Mouse (Mus musculus): ENCODE data around the gene Ctsl. TPM values are rescaled to one million over a fixed set of nuclear protein-coding genes. Genes with fewer than 3 reads are reported as not detected.

Gene Ctsl
- polyA plus RNA-seq, 1 experiment, result 150 TPM

DNA sequence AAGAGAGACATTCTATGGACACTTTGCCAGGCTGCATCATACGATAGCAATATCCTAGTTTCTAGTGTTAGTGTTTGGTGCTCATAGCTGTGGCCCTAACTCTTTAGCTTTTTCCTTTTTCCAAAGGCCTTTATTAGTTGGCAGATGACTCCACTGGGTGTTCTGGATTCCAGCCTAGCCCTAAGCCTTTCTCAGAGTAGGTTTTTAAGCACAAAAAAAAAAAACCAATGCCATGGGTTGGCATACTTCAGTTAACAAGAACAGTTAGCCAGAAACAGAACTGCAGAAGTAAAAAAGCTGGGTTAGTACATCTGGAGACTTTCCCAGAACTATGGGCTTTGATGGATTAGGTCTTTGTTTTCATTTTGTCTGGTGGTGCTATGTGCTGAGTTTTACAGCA, 12.2 kb downstream of the Ctsl start:
- WGBS, result 44% methylated on average over 1 of the region's 1 CpGs
- Histone ChIP-seq H3K4me1 (ENCODE audit: control insufficient read depth, insufficient read depth, low read length) (peaks cover 8% of the 10 kb centered on the region; the same call in 1 of the 2 replicates), H3K27ac (ENCODE audit: insufficient read depth, low read length) (no peak overlapping the region; the same call in 1 of the 2 replicates), H3K27me3 (ENCODE audit: control insufficient read depth, insufficient read depth, low read length) (no peaks in the 10 kb centered on the region), H3K4me3 (replicated peaks; ENCODE audit: insufficient read depth, low read depth, low read length) (no peak overlapping the region)
- no peak for TF ChIP-seq CTCF (IDR thresholded peaks at IDR 0.05; ENCODE audit: borderline replicate concordance, insufficient read depth, low read depth, low read length)
- TF ChIP-seq POLR2A (IDR thresholded peaks at IDR 0.05; ENCODE audit: borderline replicate concordance, insufficient read depth, low read length), result no peak
- peak in 1 of 2 experiments; percentile 57 for DNase-seq

- Histone ChIP-seq H3K27me3 (ENCODE audit: control insufficient read depth, insufficient read depth, low read length) (no peaks in the 10 kb centered on the region), H3K27ac (ENCODE audit: insufficient read depth, low read length) (no peak overlapping the region), H3K4me3 (replicated peaks; ENCODE audit: insufficient read depth, low read depth, low read length) (no peak overlapping the region), H3K4me1 (ENCODE audit: control insufficient read depth, insufficient read depth, low read length) (peaks cover 8% of the 10 kb centered on the region; the same call in 1 of the 2 replicates)
- no peak for DNase-seq
- 92% methylated on average over 5 of the region's 5 CpGs for WGBS
- TF ChIP-seq CTCF (IDR thresholded peaks at IDR 0.05; ENCODE audit: borderline replicate concordance, insufficient read depth, low read depth, low read length) (no peak), POLR2A (IDR thresholded peaks at IDR 0.05; ENCODE audit: borderline replicate concordance, insufficient read depth, low read length) (no peak)
Observed at GRCm38 (mm10) chr13:64357389-64357788, 13.3 kb downstream of the Ctsl start.

GRCm38 (mm10) chr13:64349474-64349873, 21.2 kb downstream of the Ctsl start:
- TF ChIP-seq POLR2A (IDR thresholded peaks at IDR 0.05; ENCODE audit: borderline replicate concordance, insufficient read depth, low read length) (no peak), CTCF (IDR thresholded peaks at IDR 0.05; ENCODE audit: borderline replicate concordance, insufficient read depth, low read depth, low read length) (no peak)
- Histone ChIP-seq H3K4me1 (ENCODE audit: control insufficient read depth, insufficient read depth, low read length) (no peaks in the 10 kb centered on the region), H3K27ac (ENCODE audit: insufficient read depth, low read length) (no peak overlapping the region), H3K4me3 (replicated peaks; ENCODE audit: insufficient read depth, low read depth, low read length) (no peak overlapping the region), H3K27me3 (ENCODE audit: control insufficient read depth, insufficient read depth, low read length) (no peaks in the 10 kb centered on the region)
- WGBS, result 96% methylated on average over 2 of the region's 2 CpGs
- DNase-seq, result no peak

DNA sequence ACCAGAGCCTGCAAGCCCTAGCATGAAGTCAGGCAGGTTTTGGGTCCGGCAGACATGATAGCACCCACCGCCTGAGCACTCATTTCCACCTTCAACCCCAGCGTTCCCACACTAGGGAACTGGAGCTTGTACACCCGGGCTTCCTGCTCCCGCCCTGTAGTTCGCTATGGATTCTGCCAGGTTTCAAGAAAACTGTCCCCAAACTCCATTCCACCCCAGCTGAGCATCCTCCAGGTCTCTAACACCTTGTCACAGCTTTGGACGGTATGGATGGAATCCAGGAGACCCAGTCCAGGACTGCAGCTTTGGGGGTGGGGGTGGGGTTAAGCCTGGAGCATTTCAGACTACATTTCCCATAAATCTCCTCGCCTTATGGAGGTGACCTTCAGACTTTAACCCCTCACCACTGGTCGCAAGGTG, 26.6 kb downstream of the Ctsl start:
- Histone ChIP-seq H3K4me1 (ENCODE audit: control insufficient read depth, insufficient read depth, low read length) (no peaks in the 10 kb centered on the region), H3K27me3 (ENCODE audit: control insufficient read depth, insufficient read depth, low read length) (no peaks in the 10 kb centered on the region), H3K4me3 (replicated peaks; ENCODE audit: insufficient read depth, low read depth, low read length) (peak overlapping the region; percentile 100), H3K27ac (ENCODE audit: insufficient read depth, low read length) (peak overlapping the region; percentile 97)
- WGBS, result under 1% methylated on average over 9 of the region's 9 CpGs
- DNase-seq, result peak; percentile 70 to 76
- TF ChIP-seq CTCF (IDR thresholded peaks at IDR 0.05; ENCODE audit: borderline replicate concordance, insufficient read depth, low read depth, low read length), result no peak
- peak; percentile 40; the same call in 1 of the 2 replicates for TF ChIP-seq POLR2A (IDR thresholded peaks at IDR 0.05; ENCODE audit: borderline replicate concordance, insufficient read depth, low read length)

DNA sequence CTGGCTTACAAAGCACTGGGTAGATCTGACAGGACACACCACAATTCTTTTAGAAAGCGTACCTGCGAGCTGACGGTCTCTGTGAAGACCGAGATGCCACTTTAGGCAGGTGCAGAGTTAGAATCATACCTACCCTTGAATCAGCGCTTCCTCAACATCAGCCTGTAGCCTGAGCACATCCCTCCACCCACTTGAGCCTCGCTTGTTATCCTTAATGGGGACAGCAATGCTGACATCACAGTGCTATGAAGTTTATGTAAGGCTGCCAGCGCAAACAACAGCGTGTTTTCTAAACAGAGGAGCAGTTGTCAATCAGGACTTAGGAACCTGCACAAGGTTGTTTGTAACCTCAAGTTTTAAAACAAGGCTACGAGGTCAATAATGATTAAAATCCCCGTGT, 27.1 kb downstream of the Ctsl start:
- H3K4me3 ChIP-seq (replicated peaks; ENCODE audit: insufficient read depth, low read depth, low read length), result peak overlapping the region; percentile 100
- peak; percentile 51 to 54 for DNase-seq
- no peaks in the 10 kb centered on the region for H3K27me3 ChIP-seq (ENCODE audit: control insufficient read depth, insufficient read depth, low read length)
- TF ChIP-seq CTCF (IDR thresholded peaks at IDR 0.05; ENCODE audit: borderline replicate concordance, insufficient read depth, low read depth, low read length) (no peak), POLR2A (IDR thresholded peaks at IDR 0.05; ENCODE audit: borderline replicate concordance, insufficient read depth, low read length) (no peak)
- H3K4me1 ChIP-seq (ENCODE audit: control insufficient read depth, insufficient read depth, low read length), result no peaks in the 10 kb centered on the region
- WGBS, result 20% methylated on average over 10 of the region's 10 CpGs
- H3K27ac ChIP-seq (ENCODE audit: insufficient read depth, low read length), result peak overlapping the region; percentile 97

GRCm38 (mm10) chr13:64335546-64336132, 35.1 kb downstream of the Ctsl start:
- no peak for TF ChIP-seq POLR2A (IDR thresholded peaks at IDR 0.05; ENCODE audit: borderline replicate concordance, insufficient read depth, low read length)
- no peak for TF ChIP-seq CTCF (IDR thresholded peaks at IDR 0.05; ENCODE audit: borderline replicate concordance, insufficient read depth, low read depth, low read length)
- H3K27me3 ChIP-seq (ENCODE audit: control insufficient read depth, insufficient read depth, low read length), result no peaks in the 10 kb centered on the region
- DNase-seq, result no peak

DNA sequence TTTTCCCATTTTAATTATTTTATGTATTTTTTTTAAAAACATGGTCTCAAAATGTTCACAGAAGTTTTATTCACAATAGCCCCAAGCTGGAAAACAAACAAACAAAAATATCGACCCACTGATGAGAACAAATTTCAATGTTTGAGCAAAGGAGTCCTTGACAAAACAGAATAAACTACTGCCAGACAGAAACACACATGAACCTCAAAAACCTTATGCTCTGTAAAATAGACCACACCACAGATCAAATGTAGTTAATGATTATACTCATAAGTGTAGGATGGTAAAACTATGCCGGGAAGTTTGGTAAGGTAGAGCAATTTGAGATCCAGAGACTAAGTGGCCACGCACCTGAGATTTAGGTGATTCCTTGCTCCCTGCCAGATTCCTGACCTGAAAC, 37.6 kb downstream of the Ctsl start:
- WGBS, result 94% methylated on average over 3 of the region's 3 CpGs
- Histone ChIP-seq H3K27ac (ENCODE audit: insufficient read depth, low read length) (no peak overlapping the region), H3K4me1 (ENCODE audit: control insufficient read depth, insufficient read depth, low read length) (no peaks in the 10 kb centered on the region), H3K4me3 (replicated peaks; ENCODE audit: insufficient read depth, low read depth, low read length) (no peak overlapping the region), H3K27me3 (ENCODE audit: control insufficient read depth, insufficient read depth, low read length) (no peaks in the 10 kb centered on the region)
- no peak for DNase-seq
- TF ChIP-seq POLR2A (IDR thresholded peaks at IDR 0.05; ENCODE audit: borderline replicate concordance, insufficient read depth, low read length), result no peak
- TF ChIP-seq CTCF (IDR thresholded peaks at IDR 0.05; ENCODE audit: borderline replicate concordance, insufficient read depth, low read depth, low read length), result no peak

More at GRCm38 (mm10) chr13:64335546-64336132, 35.1 kb downstream of the Ctsl start:
- no peak overlapping the region for H3K27ac ChIP-seq (ENCODE audit: insufficient read depth, low read length)
- H3K4me1 ChIP-seq (ENCODE audit: control insufficient read depth, insufficient read depth, low read length), result no peaks in the 10 kb centered on the region
- H3K4me3 ChIP-seq (replicated peaks; ENCODE audit: insufficient read depth, low read depth, low read length), result no peak overlapping the region
- WGBS, result 61% methylated on average over 4 of the region's 4 CpGs

- H3K4me1 ChIP-seq (ENCODE audit: control insufficient read depth, insufficient read depth, low read length), result no peaks in the 10 kb centered on the region
- no peak for DNase-seq
- TF ChIP-seq CTCF (IDR thresholded peaks at IDR 0.05; ENCODE audit: borderline replicate concordance, insufficient read depth, low read depth, low read length) (no peak), POLR2A (IDR thresholded peaks at IDR 0.05; ENCODE audit: borderline replicate concordance, insufficient read depth, low read length) (no peak)
- no peak overlapping the region for H3K4me3 ChIP-seq (replicated peaks; ENCODE audit: insufficient read depth, low read depth, low read length)
- no peak overlapping the region for H3K27ac ChIP-seq (ENCODE audit: insufficient read depth, low read length)
- 88% methylated on average over 6 of the region's 6 CpGs for WGBS
- H3K27me3 ChIP-seq (ENCODE audit: control insufficient read depth, insufficient read depth, low read length), result no peaks in the 10 kb centered on the region
Observed at GRCm38 (mm10) chr13:64332321-64332720, 38.4 kb downstream of the Ctsl start.

Measured in cerebellum, adult 2 months (tissue).